Mouse (Mus musculus) erythroblast, embryonic 14.5 days (primary cell): ENCODE data around the gene Fbxo46.

Experiments used
- GATA1 ChIP-seq: IDR thresholded peaks from 2 replicates; pipeline ENCODE4 v1.6.1; 2012; ENCODE audit warnings: low read length, inconsistent platforms, mixed read lengths
- TAL1 ChIP-seq: IDR thresholded peaks from 3 replicates; pipeline ENCODE4 v1.6.1; 2012; ENCODE audit warnings: low read length, inconsistent platforms, mixed read lengths

DNA sequence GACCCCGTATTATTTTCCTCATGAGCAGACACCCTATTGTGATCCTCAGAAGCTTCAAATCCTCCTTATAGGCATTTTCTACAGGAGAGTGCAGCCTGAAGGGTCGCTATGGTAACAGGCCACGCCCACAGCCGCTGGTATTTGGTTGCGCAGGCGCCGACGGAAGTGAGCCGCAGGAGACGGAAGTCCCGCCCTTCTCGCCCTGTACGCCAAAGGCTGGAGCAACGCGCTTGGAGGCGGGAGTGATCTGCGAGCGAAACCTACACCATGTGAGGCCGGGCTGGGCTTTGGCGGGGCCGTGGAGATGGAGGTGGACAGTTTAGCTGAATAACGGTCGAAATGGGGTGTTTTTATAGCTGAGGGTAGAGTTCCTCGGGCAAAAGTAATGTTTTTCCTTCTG, 30.0 kb downstream of the Fbxo46 start, which contains the start of gene Snrpd2:
- no peak for TF ChIP-seq GATA1
- TF ChIP-seq TAL1, result no peak
